Mouse (Mus musculus): ENCODE data around the gene Oxsr1.

GRCm38 (mm10) chr9:119290791-119291190 is 31.4 kb downstream of the Oxsr1 start:
- TF ChIP-seq CTCF (IDR thresholded peaks at IDR 0.05): no peak
- TF ChIP-seq EP300 (IDR thresholded peaks at IDR 0.05; ENCODE audit: insufficient read depth, low read depth, low read length): no peak
- no peak for TF ChIP-seq POLR2A (IDR thresholded peaks at IDR 0.05; ENCODE audit: insufficient read depth, low read depth, low read length)
